Mouse (Mus musculus) heart, embryonic 10.5 days (tissue): ENCODE measurements around the gene Pcnx2. TPM values are rescaled to one million over a fixed set of nuclear protein-coding genes. Genes with fewer than 3 reads are reported as not detected.

Source experiments
- DNase-seq: peaks from one replicate; pipeline ENCODE4 v3.0.0-alpha.2; 2017; ENCODE audit warnings: low spot score
- H3K27ac ChIP-seq: fragments of 300-500 bp; sonication (generic); 2 replicates; pipeline ENCODE4 v1.5.1; 2016; ENCODE audit warnings: mild to moderate bottlenecking
- H3K27me3 ChIP-seq: fragments of 300-500 bp; sonication (generic); 2 replicates; pipeline ENCODE4 v1.6.1; 2016; ENCODE audit warnings: mild to moderate bottlenecking; ENCODE audit not compliant: poor library complexity, insufficient read depth, severe bottlenecking
- H3K36me3 ChIP-seq: fragments of 300-500 bp; sonication (generic); 2 replicates; pipeline ENCODE4 v1.6.1; 2016; ENCODE audit warnings: mild to moderate bottlenecking, moderate library complexity
- H3K4me1 ChIP-seq: fragments of 300-500 bp; sonication (generic); 2 replicates; pipeline ENCODE4 v1.6.1; 2016; ENCODE audit warnings: mild to moderate bottlenecking
- H3K4me3 ChIP-seq: fragments of 300-500 bp; sonication (generic); 2 replicates; pipeline ENCODE4 v1.5.1; 2016; ENCODE audit warnings: mild to moderate bottlenecking, moderate library complexity
- H3K9me3 ChIP-seq: fragments of 300-500 bp; sonication (generic); 2 replicates; pipeline ENCODE4 v1.6.1; 2016; ENCODE audit warnings: mild to moderate bottlenecking, moderate library complexity
- WGBS: fragments of 180-500 bp; shearing (Covaris S2); methylation state at CpG from one replicate; pipeline ENCODE4 v1.1.7; 2016; 5-methylcytosine and 5-hydroxymethylcytosine counted together
- polyA plus RNA-seq: library from polyadenylated mRNA; unstranded; fragments of >200 nt; fragmentation: Nextera tagmentation; extraction: Ambion mirVana; gene quantifications from 2 replicates; pipeline ENCODE4 v1.2.1, GENCODE M21; 2016

Gene Pcnx2
- polyA plus RNA-seq, 1 experiment from 2014 or later = 0.44 TPM

- no peak for DNase-seq
- no peaks in the 10 kb centered on the region for H3K27me3 ChIP-seq
- no peaks in the 10 kb centered on the region for H3K9me3 ChIP-seq
- H3K4me3 ChIP-seq = no peak overlapping the region
- H3K36me3 ChIP-seq = peaks cover 8% of the 10 kb centered on the region; the same call in 1 of the 2 replicates
- WGBS = 93% methylated on average over 4 of the region's 4 CpGs
- H3K27ac ChIP-seq = no peak overlapping the region
- H3K4me1 ChIP-seq = peaks cover 28% of the 10 kb centered on the region
Observed at GRCm38 (mm10) chr8:125738956-125739355, 159.2 kb downstream of the Pcnx2 start.

DNA sequence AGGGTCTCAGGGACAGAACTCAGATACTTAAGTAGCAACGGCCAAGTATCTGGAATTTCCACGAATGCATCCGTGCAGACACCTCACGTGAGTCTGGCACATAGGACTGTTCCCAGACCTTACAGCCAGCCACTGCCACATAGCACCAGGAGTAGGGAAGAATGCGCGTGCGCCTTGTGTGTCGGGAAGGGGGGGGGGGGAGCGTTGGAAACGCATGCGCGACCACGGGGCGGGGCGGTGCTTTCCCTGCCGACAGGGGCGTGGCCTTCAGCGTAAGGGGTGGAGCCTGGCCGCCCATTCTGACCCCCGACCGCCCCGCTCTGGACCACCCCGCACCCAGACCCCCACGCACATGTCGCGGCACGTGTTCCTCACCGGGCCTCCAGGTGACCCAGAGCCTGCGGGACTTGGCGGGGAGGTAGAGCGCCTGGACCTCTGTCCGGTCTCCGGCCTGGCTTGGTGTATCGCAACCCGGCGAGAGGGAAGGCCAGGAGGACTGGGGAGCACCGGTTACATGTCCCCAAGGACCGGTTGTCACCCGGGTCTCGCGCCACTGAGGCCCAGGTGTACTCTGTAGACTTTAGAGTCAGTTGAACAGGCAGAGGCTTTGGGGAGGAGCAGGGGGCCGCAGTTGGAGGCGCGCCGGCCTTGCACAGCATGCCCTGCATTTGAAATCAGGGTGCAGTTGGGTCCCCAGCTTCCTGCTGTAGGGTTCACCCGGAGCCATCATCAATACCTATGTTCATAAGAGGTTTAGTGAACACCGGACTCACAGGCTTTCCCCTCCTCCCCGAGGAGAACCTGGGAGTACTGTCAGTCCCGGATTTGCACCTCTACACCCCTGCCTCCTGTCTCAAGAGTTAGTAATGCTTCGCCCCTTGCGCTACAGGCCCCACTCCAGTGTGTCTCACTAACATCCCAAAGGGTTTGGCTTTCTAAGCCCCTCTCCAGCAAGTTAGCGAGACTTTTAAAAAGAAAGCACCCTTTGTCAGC is 163.9 kb downstream of the Pcnx2 start:
- H3K4me3 ChIP-seq = peak overlapping the region; percentile 73
- H3K27me3 ChIP-seq = no peaks in the 10 kb centered on the region
- 7% methylated on average over 48 of the region's 52 CpGs for WGBS
- H3K36me3 ChIP-seq = peaks cover 4% of the 10 kb centered on the region; the same call in 1 of the 2 replicates
- no peaks in the 10 kb centered on the region for H3K9me3 ChIP-seq
- H3K4me1 ChIP-seq = peaks cover 24% of the 10 kb centered on the region
- DNase-seq = peak; percentile 94
- peak overlapping the region; percentile 90 for H3K27ac ChIP-seq

- no peaks in the 10 kb centered on the region for H3K36me3 ChIP-seq
- H3K27ac ChIP-seq = no peak within 1 kb of the TSS
- peaks cover 33% of the 10 kb centered on the region for H3K4me1 ChIP-seq
- 74% methylated on average over 7 of the region's 7 CpGs for WGBS
- DNase-seq = no peak
- no peaks in the 10 kb centered on the region for H3K27me3 ChIP-seq
- no peaks in the 10 kb centered on the region for H3K9me3 ChIP-seq
- no peak within 1 kb of the TSS for H3K4me3 ChIP-seq
Observed at GRCm38 (mm10) chr8:125729746-125730145, 168.4 kb downstream of the Pcnx2 start, which contains the start of gene Ntpcr. TSS of gene Ntpcr (plus strand) at chr8:125729963.

GRCm38 (mm10) chr8:125727797-125728196 is 170.3 kb downstream of the Pcnx2 start:
- DNase-seq = no peak
- no peaks in the 10 kb centered on the region for H3K9me3 ChIP-seq
- peak overlapping the region; percentile 49; the same call in 1 of the 2 replicates for H3K27ac ChIP-seq
- peaks cover 29% of the 10 kb centered on the region for H3K4me1 ChIP-seq
- WGBS = 48% methylated on average over 8 of the region's 8 CpGs
- H3K27me3 ChIP-seq = no peaks in the 10 kb centered on the region
- H3K36me3 ChIP-seq = no peaks in the 10 kb centered on the region
- H3K4me3 ChIP-seq = no peak overlapping the region

GRCm38 (mm10) chr8:125726986-125727385 is 171.1 kb downstream of the Pcnx2 start:
- DNase-seq = no peak
- no peak overlapping the region for H3K4me3 ChIP-seq
- H3K9me3 ChIP-seq = no peaks in the 10 kb centered on the region
- no peaks in the 10 kb centered on the region for H3K36me3 ChIP-seq
- no peaks in the 10 kb centered on the region for H3K27me3 ChIP-seq
- peaks cover 29% of the 10 kb centered on the region for H3K4me1 ChIP-seq
- WGBS = 76% methylated on average over 5 of the region's 5 CpGs
- H3K27ac ChIP-seq = no peak overlapping the region

DNA sequence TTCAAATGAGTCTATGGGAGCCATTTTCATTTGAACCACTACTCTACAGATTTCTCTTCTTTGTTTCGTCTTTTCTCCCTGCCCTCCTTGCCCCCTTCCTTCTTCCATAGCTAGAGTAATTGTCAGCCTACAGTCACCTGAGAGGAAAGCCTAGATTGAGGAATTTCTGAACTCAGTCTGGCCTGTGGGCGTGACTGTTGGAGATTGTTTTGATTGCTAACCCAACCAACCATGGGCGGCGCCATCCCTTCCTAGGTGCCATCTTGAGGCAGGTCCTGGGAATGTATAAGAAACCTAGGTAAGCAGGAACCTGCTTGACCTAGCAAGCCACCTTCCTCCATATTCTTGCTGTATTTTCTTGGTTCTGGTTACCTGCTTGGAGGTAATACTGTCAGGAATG is 172.0 kb downstream of the Pcnx2 start:
- Histone ChIP-seq H3K4me1 (peaks cover 23% of the 10 kb centered on the region), H3K9me3 (no peaks in the 10 kb centered on the region), H3K27ac (no peak overlapping the region), H3K4me3 (no peak overlapping the region), H3K36me3 (no peaks in the 10 kb centered on the region), H3K27me3 (no peaks in the 10 kb centered on the region)
- WGBS = 87% methylated on average over 4 of the region's 4 CpGs
- no peak for DNase-seq

DNA sequence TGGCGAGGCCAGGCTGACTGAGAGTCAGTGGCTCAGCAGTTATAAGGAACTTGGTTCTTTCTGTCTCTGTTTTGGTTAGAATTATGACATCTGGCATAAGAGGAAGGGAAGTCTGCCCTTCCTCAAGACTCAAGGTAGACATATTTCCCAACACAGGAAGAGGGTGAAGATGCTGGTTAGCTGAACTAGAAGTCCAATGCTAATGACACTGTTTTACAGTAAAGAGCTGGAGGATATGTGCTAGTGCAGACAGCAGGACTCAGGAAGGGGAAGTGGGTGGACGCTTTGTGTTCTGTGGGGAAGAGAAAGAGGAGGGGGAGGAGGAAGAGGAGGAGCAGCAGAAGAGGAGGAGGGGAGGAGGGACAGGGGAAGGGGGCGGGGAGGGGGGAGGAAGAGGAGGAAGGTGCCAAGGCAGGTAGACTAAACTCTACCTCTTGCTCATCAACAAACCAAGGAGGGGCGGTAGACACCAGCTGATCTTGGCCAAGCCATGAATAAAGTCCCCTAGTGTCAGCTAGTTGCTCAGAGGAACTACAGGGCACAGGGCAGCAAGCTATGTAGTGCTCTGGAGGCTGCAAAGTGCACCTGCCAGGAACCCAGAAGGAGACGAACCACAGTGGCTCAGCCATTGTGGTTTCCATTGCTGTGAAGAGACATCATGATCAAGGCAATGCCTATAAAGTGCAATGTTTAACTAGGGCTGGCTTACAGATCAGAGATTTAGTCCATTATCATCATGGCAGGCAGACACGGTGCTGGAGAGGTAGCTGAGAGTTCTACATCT is 172.9 kb downstream of the Pcnx2 start:
- H3K27ac ChIP-seq = peak overlapping the region; percentile 11; the same call in 1 of the 2 replicates
- H3K4me1 ChIP-seq = peaks cover 20% of the 10 kb centered on the region
- no peak overlapping the region for H3K4me3 ChIP-seq
- H3K36me3 ChIP-seq = no peaks in the 10 kb centered on the region
- 77% methylated on average over 6 of the region's 6 CpGs for WGBS
- H3K9me3 ChIP-seq = no peaks in the 10 kb centered on the region
- no peaks in the 10 kb centered on the region for H3K27me3 ChIP-seq
- DNase-seq = no peak

DNA sequence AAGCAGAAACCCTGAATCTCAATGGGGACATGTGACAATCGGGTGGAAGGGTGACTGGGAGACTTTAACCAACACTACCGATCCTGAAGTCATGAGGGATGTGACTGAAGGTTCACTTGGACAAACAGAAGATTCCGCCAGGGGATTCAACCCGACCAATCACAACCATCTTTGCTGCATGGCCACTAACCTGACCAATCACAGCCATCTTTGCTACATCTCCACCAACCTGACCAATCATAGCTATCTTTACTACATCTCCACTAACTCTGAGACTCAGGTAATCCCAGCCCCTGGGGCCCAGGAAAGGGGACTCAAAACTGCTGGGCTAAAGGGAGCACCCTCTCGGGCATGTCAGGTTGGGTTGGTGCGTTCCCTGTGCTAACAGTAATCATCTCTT is 174.7 kb downstream of the Pcnx2 start:
- Histone ChIP-seq H3K27me3 (no peaks in the 10 kb centered on the region), H3K27ac (no peak overlapping the region), H3K4me1 (peaks cover 21% of the 10 kb centered on the region), H3K36me3 (no peaks in the 10 kb centered on the region), H3K4me3 (no peak overlapping the region), H3K9me3 (no peaks in the 10 kb centered on the region)
- DNase-seq = no peak
- WGBS = 90% methylated on average over 6 of the region's 6 CpGs

GRCm38 (mm10) chr8:125722675-125723074 is 175.4 kb downstream of the Pcnx2 start:
- Histone ChIP-seq H3K27ac (no peak overlapping the region), H3K36me3 (no peaks in the 10 kb centered on the region), H3K4me1 (peaks cover 24% of the 10 kb centered on the region), H3K27me3 (no peaks in the 10 kb centered on the region), H3K9me3 (no peaks in the 10 kb centered on the region), H3K4me3 (no peak overlapping the region)
- WGBS = 88% methylated on average over 7 of the region's 7 CpGs
- no peak for DNase-seq

- H3K4me1 ChIP-seq = peaks cover 27% of the 10 kb centered on the region
- H3K27ac ChIP-seq = no peak overlapping the region
- 63% methylated on average over 4 of the region's 4 CpGs for WGBS
- no peaks in the 10 kb centered on the region for H3K36me3 ChIP-seq
- H3K4me3 ChIP-seq = no peak overlapping the region
- H3K9me3 ChIP-seq = no peaks in the 10 kb centered on the region
- no peak for DNase-seq
- no peaks in the 10 kb centered on the region for H3K27me3 ChIP-seq
Observed at GRCm38 (mm10) chr8:125718914-125719313, 179.2 kb downstream of the Pcnx2 start.

- no peak overlapping the region for H3K4me3 ChIP-seq
- H3K36me3 ChIP-seq = no peaks in the 10 kb centered on the region
- 41% methylated on average over 7 of the region's 7 CpGs for WGBS
- peak overlapping the region; percentile 44; the same call in 1 of the 2 replicates for H3K27ac ChIP-seq
- H3K27me3 ChIP-seq = no peaks in the 10 kb centered on the region
- peaks cover 27% of the 10 kb centered on the region for H3K4me1 ChIP-seq
- H3K9me3 ChIP-seq = no peaks in the 10 kb centered on the region
- DNase-seq = no peak
Observed at GRCm38 (mm10) chr8:125716613-125717012, 181.5 kb downstream of the Pcnx2 start.

DNA sequence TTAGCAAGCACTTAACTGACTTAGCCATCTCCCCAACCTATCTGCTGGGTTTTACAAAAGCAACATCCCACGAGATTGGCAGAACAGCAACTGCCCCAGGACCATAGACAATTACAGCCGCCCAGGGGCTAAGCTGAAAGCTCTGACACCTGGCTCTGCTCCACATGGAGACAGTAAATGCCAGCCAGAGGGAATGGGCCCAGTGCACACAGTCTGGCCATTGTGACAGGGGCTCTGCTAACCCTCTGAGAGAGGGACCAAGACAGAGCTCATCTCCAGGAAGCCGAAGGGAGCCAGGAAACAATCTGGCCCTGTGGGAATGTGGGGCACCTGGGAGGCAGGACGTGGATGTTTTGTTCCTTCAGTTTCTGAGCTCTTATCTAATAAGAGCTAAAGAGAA is 181.9 kb downstream of the Pcnx2 start:
- Histone ChIP-seq H3K27me3 (no peaks in the 10 kb centered on the region), H3K9me3 (no peaks in the 10 kb centered on the region), H3K4me3 (no peak overlapping the region), H3K36me3 (no peaks in the 10 kb centered on the region), H3K4me1 (peaks cover 30% of the 10 kb centered on the region), H3K27ac (peak overlapping the region; percentile 44; the same call in 1 of the 2 replicates)
- DNase-seq = no peak
- whole genome bisulfite sequencing = 42% methylated on average over 4 of the region's 4 CpGs

- no peaks in the 10 kb centered on the region for H3K27me3 ChIP-seq
- WGBS = 61% methylated on average over 5 of the region's 5 CpGs
Observed at GRCm38 (mm10) chr8:125711514-125711913, 186.6 kb downstream of the Pcnx2 start.

More at GRCm38 (mm10) chr8:125711514-125711913, 186.6 kb downstream of the Pcnx2 start:
- no peaks in the 10 kb centered on the region for H3K36me3 ChIP-seq
- H3K4me3 ChIP-seq = no peak overlapping the region
- peak; percentile 85 for DNase-seq
- no peaks in the 10 kb centered on the region for H3K9me3 ChIP-seq
- H3K4me1 ChIP-seq = peaks cover 10% of the 10 kb centered on the region
- H3K27ac ChIP-seq = no peak overlapping the region
